Mouse (Mus musculus) c-Kit-positive CD71-positive TER-119-positive erythroid progenitor cells, embryonic 14.5 days (primary cell): Measurements from ENCODE around the gene Gpr84.

ENCODE experiments used
- DNase-seq: peaks from one replicate; pipeline ENCODE4 v3.0.0-alpha.2; 2013; ENCODE audit warnings: low spot score

Gene Gpr84

GRCm38 (mm10) chr15:103310365-103310910, at the start of gene Gpr84:
TSS of gene Gpr84 (minus strand) at chr15:103310612.
- no peak for DNase-seq

- no peak for DNase-seq
Measured at GRCm38 (mm10) chr15:103359869-103360602, 49.6 kb upstream of the Gpr84 start.

- DNase-seq, result no peak
Measured at GRCm38 (mm10) chr15:103359122-103359510, 48.7 kb upstream of the Gpr84 start.

- DNase-seq, result no peak
Measured at GRCm38 (mm10) chr15:103358278-103359121, 48.1 kb upstream of the Gpr84 start.

- DNase-seq, result no peak
Measured at GRCm38 (mm10) chr15:103357817-103358216, 47.4 kb upstream of the Gpr84 start.

GRCm38 (mm10) chr15:103356130-103356529, 45.7 kb upstream of the Gpr84 start:
- DNase-seq, result no peak

GRCm38 (mm10) chr15:103355420-103355819, 45.0 kb upstream of the Gpr84 start:
- no peak for DNase-seq

- no peak for DNase-seq
Measured at GRCm38 (mm10) chr15:103354690-103355089, 44.3 kb upstream of the Gpr84 start.

GRCm38 (mm10) chr15:103353511-103354256, 43.3 kb upstream of the Gpr84 start:
- DNase-seq, result no peak

GRCm38 (mm10) chr15:103352856-103353255, 42.4 kb upstream of the Gpr84 start:
- no peak for DNase-seq

GRCm38 (mm10) chr15:103347275-103347684, 36.9 kb upstream of the Gpr84 start:
- no peak for DNase-seq

- no peak for DNase-seq
Measured at GRCm38 (mm10) chr15:103345789-103346188, 35.4 kb upstream of the Gpr84 start.

GRCm38 (mm10) chr15:103343556-103343955, 33.1 kb upstream of the Gpr84 start:
- DNase-seq, result no peak

- no peak for DNase-seq
Measured at GRCm38 (mm10) chr15:103343008-103343407, 32.6 kb upstream of the Gpr84 start.

GRCm38 (mm10) chr15:103342415-103342814, 32.0 kb upstream of the Gpr84 start:
- DNase-seq, result peak; percentile 80

GRCm38 (mm10) chr15:103341547-103341946, 31.1 kb upstream of the Gpr84 start:
- DNase-seq, result no peak

- DNase-seq, result no peak
Measured at GRCm38 (mm10) chr15:103340786-103341185, 30.4 kb upstream of the Gpr84 start.

- peak; percentile 44 for DNase-seq
Measured at GRCm38 (mm10) chr15:103339961-103340337, 29.5 kb upstream of the Gpr84 start, which contains the start of gene Zfp385a. TSS of gene Zfp385a (minus strand) at chr15:103340093.

GRCm38 (mm10) chr15:103339166-103339960, 29.0 kb upstream of the Gpr84 start:
- no peak for DNase-seq

GRCm38 (mm10) chr15:103338829-103339165, 28.4 kb upstream of the Gpr84 start:
- DNase-seq, result no peak

- no peak for DNase-seq
Measured at GRCm38 (mm10) chr15:103336996-103337667, 26.7 kb upstream of the Gpr84 start.
